Mouse (Mus musculus): ENCODE results near the gene Chrd.

The Chrd gene

DNA sequence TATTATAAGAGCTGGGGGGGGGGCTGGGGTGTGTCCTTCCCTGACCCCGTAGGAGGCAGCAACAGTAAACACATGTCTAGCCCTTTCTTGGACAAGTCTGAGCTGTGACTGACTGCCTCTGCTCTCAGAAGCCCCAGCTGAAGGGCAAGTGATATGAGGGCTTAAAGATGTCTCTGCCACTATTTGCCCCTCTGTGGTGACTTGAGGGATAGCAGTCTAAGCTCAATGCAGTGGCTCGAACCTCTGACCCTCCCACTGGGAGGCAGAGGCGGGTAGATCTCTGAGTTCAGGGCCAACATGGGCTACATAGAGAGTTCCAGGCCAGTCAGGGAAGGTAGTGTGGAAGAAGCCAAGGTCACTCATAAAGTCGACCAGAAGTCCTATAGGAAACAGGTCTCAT is 22.1 kb upstream of the Chrd start:
- no peak for DNase-seq (ENCODE audit: low spot score)

DNA sequence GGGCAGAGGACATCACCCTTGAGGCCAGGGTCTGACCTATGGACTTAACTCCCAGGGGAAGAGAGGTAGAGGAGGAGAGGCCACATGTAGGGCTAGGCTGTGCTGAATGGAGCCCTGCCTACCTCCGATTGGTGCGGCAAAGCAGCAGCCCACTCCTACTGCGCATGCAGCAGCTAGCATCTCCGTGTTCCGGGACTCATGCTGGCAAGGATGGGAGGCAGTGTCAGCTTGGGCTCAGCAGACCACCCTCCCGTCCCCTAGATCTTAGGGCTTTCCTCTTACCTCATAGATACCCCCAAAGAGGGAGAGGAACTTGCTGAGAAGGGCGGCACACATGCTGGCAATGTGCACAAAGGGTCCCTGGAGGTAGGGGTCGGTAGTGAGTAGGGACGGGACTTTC is 20.7 kb upstream of the Chrd start:
- DNase-seq (ENCODE audit: low spot score), result no peak

DNA sequence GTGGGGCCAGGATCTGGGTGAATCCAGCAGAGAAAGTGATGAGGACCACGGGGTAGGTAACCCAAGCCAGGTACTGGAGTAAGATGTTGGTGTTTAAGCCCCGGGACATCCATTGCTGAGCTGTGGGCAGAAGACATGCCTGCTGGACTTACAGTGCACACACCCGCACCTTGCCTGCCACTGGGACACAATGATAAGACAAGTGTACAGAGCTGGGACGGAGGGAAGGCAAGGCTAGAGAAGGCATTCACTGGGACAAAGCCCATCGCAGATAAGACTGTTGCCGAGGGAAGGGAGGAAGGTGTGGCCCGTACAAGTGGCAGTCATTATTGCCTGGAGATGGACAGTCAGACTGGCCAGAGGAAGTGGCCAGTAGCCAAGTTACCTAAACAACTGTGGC is 20.0 kb upstream of the Chrd start:
- DNase-seq (ENCODE audit: low spot score), result no peak

DNA sequence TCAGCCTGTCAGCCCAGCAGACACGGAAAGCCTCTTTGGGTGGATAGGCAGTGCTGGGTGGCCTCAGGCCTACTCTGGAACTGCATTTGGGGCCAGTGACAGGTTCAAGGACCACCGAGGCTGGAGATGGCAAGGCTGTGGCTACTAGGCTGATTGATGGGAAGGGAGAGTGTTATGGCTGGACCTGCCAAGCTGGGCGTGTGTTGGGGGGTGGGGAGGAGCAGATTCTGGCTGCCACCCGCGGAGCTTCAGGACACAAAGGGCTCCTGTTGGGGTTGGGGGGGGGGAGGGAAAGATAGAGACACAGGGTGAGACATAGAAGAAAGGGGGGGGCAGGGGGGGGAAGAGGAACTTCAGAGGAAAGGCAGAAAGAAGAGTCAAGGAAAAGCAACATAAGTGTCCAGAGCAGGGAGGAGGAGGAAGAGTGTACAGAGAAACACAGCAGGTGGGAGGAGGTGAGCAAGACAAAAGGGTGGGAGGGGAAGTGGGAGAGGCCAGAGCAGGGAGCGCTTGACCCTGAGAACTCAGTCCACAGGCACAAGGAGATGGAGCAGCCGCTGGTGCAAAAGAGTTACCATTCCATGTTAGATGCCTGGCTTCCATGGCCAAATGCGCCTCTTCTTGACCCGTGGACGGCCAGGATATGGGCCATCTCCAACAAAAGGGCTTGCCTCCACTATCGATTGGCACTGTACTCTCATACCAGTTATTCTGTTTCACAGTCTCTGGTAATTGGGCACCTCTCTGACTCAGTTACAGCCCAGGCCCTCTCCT is 18.4 kb upstream of the Chrd start:
- no peak for DNase-seq (ENCODE audit: low spot score)

DNA sequence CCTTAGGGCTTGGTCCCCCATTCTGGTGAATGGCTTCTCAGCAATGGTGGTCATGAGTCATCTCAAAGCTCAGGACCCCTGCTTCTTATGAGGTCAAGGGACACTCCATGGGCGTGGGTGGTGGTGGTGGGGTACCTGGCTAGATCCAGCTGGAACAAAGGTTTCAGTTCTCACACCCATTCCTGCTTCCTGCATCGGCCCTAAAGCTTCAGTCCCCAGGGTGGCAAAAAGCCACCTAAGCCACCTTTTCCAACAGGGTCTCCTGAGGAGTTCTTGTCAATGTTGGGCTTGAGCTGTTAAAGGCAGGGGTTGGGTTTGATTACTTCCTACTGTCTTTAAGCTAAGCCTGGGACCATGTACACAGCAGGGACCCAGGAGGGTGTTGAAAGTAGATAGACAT is 17.8 kb upstream of the Chrd start:
- DNase-seq (ENCODE audit: low spot score), result no peak

DNA sequence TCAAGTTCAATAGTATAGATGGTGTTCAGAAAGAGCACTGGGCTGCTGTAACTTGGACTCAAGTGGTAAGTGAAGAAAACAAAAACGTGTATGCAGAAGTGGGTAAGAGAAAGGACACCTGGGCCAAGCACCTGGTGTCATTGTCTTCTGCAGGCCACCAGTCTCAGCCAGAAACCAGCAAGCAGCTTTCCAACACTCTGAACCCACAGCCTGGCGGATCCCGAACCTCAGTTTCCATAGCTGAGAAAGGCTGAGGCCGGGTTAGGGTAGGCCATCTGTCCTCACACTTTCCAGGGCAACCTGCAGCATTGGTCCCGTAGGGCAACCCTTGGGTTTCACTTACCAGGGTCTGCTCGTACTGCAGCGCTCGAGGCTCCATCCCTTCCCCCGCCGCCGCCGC is 17.4 kb upstream of the Chrd start:
- DNase-seq (ENCODE audit: low spot score), result peak; percentile 30

DNA sequence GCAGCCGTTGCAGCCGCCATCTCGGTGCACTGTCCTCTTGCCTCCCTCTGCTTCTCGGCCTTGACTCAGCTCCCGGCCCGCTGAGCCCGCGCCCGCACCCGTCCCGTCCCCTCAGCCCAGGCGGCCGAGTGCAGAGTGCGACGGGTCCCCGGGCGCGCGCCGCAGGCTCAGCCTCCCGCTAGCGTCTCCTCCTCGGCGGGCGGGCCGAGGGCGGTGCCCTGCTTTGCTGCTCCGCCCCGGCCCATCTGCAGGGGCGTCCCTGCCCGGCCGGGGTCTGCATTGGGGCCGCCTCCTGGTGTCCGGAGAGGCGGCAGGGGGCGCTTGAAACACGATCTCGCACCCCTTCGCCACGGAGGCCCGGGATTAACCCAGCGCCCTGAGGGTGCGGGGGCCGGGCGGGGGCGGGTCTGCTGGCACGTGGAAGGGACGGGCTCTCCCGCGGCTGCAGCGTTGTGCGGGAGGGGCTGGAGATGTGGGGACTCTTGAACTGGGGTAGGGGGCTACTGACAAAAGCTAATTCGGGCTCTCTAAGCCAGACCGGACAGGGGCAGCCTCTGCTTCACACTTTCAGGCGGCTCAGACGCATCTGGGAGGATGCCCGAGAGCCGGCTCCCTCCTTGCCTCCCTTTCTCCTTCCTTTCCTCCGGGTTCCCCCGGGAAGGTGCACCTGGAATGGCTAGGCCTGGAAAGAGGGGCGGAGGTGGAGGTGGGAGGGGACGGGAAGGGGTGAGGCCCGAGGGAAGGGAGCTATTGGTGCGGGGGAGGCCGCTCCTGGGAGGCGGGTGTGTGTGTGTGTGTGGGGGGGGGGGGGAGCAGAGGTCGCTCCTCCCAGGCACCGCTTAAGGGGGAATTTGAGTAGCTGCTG is 16.7 kb upstream of the Chrd start:
- DNase-seq (ENCODE audit: low spot score), result peak; percentile 83

DNA sequence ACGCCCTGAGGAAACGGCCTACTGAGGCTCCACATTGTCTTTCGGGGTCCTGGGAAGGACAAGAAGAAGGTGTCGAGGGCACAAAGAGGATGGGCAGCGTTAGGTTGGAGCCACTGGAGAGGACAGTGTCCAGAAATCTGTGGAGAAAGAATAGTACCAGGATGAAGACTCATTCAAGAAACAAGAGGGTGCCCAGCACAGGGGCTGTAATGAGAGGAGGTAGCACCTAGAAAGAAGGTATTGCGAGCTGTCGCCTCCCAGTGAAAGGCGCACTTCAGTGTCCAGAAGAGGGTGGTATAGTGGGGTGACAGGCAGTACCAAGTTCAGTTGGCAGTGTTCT is 16.1 kb upstream of the Chrd start:
- no peak for DNase-seq (ENCODE audit: low spot score)

DNA sequence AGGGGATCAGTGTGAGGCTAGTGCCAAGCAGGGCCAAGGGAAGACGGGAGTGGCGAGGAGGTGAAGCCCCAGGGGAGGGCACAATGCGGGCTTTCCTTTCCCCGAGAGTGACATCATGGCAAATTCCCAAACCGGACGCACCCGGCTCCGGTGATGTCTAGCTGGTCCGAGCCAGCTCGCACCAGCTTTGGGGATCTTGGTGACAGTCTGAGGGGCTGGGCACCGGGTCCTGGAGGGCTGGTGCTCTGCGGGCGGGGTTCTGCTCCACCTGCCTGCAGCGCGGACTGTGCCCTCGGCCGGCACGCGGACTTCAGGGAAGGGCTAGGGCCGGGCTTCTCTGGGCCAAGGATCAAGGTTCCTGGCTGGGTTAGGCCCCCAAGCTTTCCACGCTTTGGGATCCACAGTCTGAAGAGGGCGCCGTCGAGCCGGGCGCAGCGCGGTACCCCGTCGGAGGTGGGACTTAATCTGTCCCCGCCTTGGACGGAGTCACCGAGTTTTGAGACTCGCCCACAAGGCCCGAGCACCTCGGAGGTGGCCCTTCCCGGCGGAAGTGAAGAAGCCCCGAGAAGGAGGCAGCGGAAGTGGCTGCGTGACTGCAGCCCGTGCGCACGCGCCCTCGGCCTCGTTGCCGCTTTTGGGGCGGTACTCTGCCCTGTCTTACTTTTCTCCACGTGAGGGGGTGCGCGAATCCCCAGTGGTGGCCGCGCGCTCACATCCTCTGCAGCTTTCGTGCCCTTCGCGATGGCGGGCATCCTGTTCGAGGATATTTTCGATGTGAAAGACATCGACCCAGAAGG is 15.5 kb upstream of the Chrd start, which contains the start of the genes Polr2h and Clcn2:
Polr2h (plus strand) TSS at position 485 of the 797 bp plus-strand sequence.
Clcn2 (minus strand) TSS at position 566 of the 797 bp plus-strand sequence.
- peak; percentile 98 for DNase-seq (ENCODE audit: low spot score)

DNA sequence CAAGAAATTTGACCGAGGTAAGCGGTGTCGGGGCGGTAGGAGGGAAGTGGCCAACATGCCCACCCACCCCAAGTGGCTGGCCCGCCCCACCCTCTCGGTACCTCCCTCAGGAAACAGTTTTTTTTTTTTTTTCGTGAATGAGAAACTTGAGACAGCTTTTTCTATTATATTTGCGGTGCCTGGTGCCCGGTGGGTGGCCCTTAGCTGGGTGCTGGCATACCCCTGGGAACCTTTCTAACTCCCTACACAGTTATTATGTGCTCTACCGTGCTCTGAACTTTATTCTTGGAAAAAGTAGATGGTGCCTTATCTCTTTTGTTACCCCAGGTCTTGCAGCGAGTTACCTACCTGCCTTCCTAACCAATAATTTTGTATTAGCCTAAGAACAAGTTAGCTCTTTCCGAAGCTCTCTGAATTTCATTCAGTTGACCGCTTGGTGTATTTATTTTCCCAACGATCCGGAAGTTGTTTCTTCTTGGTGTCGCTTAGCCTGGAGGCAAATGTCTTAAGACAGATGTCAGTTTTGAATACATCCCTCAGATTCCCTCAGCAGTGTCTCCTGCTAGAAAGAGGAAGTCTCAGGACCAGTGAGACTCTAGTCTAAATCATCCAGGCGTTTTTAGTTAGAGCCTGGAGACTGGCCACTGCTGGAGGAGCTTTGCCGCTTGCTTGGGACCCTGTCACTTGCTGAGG is 14.8 kb upstream of the Chrd start:
- no peak for DNase-seq (ENCODE audit: low spot score)

DNA sequence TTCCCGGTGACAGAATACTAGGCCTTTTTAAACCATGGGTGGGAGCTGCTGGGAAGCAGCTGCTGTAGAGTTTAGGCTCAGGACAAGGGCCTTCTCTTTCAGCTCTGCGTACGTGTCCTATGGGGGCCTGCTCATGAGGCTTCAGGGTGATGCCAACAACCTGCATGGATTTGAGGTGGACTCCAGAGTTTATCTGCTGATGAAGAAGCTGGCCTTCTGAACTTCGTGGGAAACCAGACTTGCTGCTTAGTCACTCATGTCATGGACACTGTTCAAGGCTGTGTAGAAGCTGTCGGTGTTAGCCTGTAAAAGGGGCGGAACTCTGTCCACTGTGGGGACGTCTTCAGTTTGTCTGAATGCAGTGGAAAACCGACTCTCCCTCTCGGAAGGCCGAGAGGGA is 11.1 kb upstream of the Chrd start:
- no peak for DNase-seq (ENCODE audit: low spot score)

DNA sequence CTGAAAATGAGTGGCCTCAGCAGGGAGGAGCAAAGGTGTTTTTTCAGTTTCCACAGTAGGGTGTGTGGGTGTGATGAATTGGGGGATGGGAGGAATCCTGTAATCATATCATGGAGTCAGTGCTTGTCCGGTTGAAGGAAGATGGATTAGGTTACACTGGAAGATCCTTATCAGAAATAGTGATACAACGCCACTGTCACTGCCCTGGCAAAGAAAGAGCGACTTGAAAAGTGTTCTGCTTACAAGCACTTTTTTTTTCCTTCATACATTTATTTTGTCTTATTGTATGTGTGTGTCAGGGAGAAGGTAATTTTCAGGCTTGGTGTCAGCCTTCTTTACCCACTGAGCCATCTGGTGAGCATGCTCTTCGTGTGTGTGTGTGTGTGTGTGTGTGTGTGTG is 10.2 kb upstream of the Chrd start:
- no peak for DNase-seq (ENCODE audit: low spot score)

DNA sequence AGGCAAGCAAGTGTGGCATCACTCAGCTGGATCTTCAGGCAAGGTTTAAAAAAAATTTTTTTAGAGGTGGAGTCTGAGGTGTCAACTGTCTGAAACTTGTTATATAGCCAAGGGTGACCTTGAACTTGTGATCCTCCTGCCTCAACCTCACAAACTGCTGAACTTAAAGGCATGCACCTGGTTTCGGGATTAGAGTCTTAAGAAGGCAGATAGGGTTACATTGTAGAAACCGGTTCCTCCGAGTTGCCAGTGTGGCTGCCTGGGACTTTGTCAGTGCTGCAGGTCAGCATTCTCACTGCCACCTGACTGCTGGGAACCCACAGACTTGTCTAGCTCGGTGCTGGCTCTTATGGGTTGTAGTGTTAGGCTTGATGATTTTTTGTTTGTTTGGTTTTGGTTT is 9.7 kb upstream of the Chrd start:
- DNase-seq (ENCODE audit: low spot score), result no peak

DNA sequence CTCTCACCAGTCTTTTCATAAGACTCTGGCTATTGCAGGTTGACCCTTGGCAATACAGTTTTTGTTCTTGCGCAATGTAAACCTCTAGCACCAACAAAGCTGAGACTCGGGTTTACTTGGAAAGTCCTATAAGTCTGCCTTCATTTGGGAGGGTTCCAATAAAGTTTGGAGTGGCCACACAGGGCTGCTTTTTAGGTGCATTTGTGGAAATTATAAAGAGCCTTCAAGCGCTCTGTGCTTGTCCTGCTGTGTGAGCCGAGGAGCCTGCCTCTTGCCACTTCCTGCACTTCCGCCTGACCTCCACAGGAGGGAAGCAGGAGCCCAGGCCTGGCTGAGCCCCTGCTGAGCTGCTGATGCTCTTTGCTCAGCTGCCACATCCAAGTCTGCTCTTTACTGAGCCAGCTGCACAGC is 8.6 kb upstream of the Chrd start:
- DNase-seq (ENCODE audit: low spot score), result peak; percentile 71

DNA sequence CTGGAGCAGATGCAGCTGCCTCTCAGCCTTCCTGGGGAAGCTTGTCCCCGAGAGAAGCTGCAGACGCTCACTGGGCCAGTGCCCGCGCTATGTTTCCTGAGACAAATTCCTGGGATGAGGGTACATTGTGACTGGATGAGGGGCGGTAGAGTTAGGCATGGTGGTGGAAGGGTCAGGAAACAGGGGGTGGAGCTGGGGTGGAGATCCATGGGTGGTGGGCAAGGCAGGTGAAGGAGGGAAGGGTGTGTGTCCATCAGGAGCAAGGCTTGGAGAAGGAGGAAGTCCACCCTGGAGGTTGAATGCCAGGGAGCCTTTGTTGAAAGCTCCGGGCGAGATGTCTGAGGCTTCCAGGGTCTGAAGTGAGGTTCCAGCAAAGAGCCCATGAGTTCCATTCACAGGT is 7.6 kb upstream of the Chrd start:
- DNase-seq (ENCODE audit: low spot score), result no peak

DNA sequence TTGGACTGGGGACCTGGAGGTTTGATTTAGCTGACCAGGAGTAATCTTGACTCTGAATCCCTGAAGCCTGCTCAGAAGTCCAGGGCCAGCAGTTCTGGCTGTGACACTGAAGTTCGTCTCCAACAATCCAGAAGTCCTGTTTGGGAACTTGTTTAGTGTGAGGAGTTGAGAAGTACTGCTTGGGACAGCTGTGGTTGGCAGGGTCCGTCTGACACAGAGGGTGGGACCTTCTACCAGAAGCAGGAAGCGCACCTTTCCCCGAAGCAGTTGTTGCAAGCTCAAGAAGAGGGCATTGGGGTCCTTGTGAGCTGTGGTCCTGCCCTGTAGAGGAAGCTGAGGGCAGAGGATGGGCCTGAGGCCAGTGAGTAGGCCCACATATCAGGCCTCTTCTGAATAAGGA is 7.2 kb upstream of the Chrd start:
- DNase-seq (ENCODE audit: low spot score), result no peak

DNA sequence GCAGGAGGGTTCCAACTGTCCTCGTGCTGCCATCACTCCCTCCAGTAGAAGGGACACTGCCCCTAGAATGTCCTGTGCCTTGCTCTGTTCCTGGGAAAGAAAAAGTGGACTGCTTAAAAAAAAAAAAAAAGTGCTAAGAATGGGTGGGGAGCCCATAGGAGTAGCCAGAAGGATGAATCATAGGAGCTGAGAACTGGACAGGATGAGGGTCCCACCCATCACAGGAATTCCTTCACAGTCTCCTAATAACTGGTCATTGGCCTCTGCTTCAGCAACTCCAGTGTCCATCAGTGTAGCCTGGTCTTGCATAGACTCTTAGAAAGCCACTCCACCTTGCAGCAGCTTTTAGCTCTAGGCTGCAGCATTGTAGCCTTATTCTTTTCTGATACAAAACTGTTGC is 6.5 kb upstream of the Chrd start:
- DNase-seq (ENCODE audit: low spot score), result no peak

DNA sequence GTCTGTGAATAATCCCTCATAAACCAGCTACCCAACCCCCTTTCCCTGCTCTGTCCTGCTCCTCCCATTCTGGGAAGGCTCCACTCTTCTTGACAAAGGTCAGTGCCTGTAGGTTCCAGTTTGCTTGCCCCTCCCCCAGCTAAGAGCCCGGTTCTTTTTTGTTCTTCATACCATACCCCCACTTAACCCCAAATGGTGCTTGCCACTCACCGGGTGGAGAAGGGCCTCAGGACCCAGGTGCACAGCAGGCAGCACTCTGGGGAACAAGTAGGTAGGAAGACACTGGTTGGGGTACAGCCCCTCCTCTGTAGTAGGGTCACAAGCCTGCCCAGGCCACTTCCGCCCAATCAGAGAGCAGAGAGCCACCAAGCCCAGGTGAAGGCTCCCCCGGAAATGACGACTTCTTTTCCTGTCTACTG is 2.6 kb upstream of the Chrd start:
- no peak for DNase-seq (ENCODE audit: low spot score)

DNA sequence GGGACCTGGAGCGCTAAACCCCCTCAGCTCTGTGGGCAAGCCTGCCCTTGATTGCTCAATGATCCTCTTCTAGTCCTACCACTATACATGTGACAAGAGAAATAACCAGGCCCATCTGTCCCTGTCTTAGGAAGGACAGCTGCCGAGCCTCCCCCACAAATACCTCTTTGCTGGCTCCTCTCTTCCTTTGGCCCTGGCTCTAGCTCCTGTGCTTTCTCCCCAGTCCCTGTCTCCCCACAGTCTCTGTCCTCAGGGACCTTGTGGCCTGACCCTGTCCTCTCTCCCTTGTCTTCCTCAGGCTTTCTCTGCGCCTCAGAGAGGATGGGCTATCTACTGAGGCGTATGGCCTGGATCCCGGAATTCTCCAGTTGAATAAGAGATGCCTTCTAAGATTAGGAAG is 1.2 kb upstream of the Chrd start:
- peak; percentile 26 for DNase-seq (ENCODE audit: low spot score)

DNA sequence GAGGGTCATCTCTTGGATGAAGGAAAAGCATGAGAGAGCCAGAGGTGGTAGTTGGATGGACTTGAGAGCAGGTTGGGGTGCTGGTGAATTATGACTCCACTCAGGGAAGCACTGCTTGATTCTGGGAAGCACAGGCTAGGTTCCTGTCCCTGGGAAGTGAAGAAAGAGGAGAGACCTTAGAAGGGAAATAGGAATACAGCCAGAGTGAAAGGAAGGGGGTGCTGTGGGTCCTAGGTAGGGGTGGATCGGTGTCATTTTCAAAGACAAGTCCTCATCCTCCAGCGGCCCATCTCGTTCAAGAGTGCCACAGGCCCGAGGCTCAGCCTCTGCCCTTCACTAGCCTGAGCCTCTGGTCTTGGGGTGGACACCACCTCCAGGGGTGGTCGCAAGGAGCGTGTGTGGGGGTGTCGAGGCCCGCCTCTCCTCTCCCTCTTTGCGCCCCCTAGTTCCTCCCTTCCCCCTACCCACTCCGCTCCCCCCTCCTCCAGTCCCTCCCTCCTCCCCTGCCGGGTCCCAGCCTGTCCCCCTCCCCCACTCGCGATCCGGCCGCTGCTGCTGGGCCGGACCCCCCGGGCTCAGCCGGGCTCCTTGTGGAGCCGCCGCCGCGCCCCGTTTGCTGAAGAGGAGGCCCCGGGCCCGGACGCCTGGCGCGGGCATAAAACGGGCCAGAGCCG is 539 bp upstream of the Chrd start:
- DNase-seq (ENCODE audit: low spot score), result peak; percentile 32
